Mouse (Mus musculus): ENCODE data around the gene Phrf1. TPM values are rescaled to one million over a fixed set of nuclear protein-coding genes. Genes with fewer than 3 reads are reported as not detected.

Gene Phrf1
- polyA plus RNA-seq, 1 experiment from 2014 or later = 50.2 TPM

DNA sequence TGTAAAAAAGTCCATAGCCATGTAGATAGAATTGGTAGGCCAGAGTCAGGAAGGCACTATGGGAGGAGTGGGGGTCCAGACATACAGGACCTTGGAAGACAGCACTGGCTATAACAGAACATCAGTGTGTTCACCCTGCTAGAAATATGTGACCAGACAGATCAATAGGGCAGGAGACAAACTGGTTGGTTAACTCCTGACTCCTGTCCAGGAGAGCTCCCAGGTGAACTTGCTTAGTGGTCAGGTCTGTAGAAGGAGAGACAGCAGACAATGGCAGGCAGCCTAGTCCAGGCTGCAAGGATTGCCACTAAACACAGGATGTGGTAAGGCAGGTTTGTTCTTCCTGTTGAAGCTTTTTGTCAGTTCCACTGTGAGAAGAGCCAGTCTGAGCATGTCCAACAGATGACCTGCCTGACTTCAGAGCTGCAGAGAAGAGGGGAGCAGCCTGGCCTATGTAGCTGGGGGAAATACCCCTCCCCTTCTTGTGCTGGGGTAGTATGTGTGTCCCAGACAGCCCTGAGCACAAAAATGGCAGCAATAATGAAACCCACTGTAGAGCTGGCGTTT lies 74.2 kb downstream of the Phrf1 start:
- WGBS (ENCODE audit: insufficient replicate concordance) = 86% methylated on average over 1 of the region's 1 CpGs
- Histone ChIP-seq H3K4me3 (ENCODE audit: low read depth, low read length) (no peak overlapping the region), H3K9ac (ENCODE audit: low read depth, low read length) (no peak overlapping the region), H3K4me1 (ENCODE audit: control insufficient read depth, insufficient read depth, low read length) (no peaks in the 10 kb centered on the region), H3K27me3 (ENCODE audit: control insufficient read depth, insufficient read depth, low read length) (no peaks in the 10 kb centered on the region), H3K9me3 (replicated peaks; ENCODE audit: control insufficient read depth, low read length) (no peaks in the 10 kb centered on the region), H3K27ac (ENCODE audit: low read depth, low read length) (no peak overlapping the region), H3K4me2 (no peak overlapping the region), H3K36me3 (ENCODE audit: control insufficient read depth, insufficient read depth, low read length) (peaks cover 22% of the 10 kb centered on the region; the same call in 1 of the 2 replicates)
- ATAC-seq (replicated peaks; ENCODE audit: insufficient number of reproducible peaks, low FRiP score, low TSS enrichment) = no peak

DNA sequence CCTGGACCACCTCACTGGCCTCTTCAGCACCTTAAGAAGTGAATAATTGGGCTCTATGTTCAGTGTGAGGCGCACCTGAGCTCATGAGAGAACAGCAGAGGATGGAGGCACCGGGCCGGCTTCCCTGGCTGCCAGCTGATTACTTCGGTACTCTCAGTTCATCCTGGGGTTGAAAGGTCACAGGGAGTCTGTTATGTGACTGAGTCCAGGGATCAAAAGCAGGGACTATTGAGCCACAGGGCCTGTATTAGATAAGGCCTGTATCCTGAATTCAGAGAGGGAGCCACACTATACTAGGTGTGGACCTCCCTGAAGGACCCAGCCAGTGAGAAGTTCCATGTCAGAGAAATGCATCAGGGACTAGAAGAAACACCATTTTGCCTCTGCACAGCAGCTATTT lies 76.0 kb downstream of the Phrf1 start:
- whole genome bisulfite sequencing (ENCODE audit: insufficient replicate concordance) = 87% methylated on average over 4 of the region's 4 CpGs
- H3K36me3 ChIP-seq (ENCODE audit: control insufficient read depth, insufficient read depth, low read length) = peaks cover 24% of the 10 kb centered on the region; the same call in 1 of the 2 replicates
- no peak for ATAC-seq (replicated peaks; ENCODE audit: insufficient number of reproducible peaks, low FRiP score, low TSS enrichment)

More for the DNA sequence above, 76.0 kb downstream of the Phrf1 start:
- H3K9ac ChIP-seq (ENCODE audit: low read depth, low read length) = no peak overlapping the region
- H3K27me3 ChIP-seq (ENCODE audit: control insufficient read depth, insufficient read depth, low read length) = no peaks in the 10 kb centered on the region
- H3K4me3 ChIP-seq (ENCODE audit: low read depth, low read length) = no peak overlapping the region
- H3K27ac ChIP-seq (ENCODE audit: low read depth, low read length) = no peak overlapping the region
- H3K9me3 ChIP-seq (replicated peaks; ENCODE audit: control insufficient read depth, low read length) = no peaks in the 10 kb centered on the region
- no peak overlapping the region for H3K4me2 ChIP-seq
- H3K4me1 ChIP-seq (ENCODE audit: control insufficient read depth, insufficient read depth, low read length) = no peaks in the 10 kb centered on the region

MicroRNAs within 50 kb of the gene (microRNA counts, 519-probe panel; counts per million panel counts)
- microRNA mmu-miR-210 = 5,928 counts per million, percentile 71 among the panel's probes with 10 or more counts

Small RNA genes lying within 50 kb of the gene (microRNA-seq; reads per million reads assigned to microRNA genes)
- 1,356 reads per million, percentile 86 among the genes with 10 or more reads in this experiment for gene Mir210 (ENCODE audit: borderline number of aligned reads)

Other genes starting within 250 kb of the Phrf1 start
- 32.5 and 36.2 TPM in 2 replicates for gene Ifitm3, start 218.0 kb upstream of the Phrf1 start, polyA plus RNA-seq (2014; fragmentation: Nextera tagmentation; extraction: Ambion mirVana)
- gene Ifitm6, start 210.9 kb upstream of the Phrf1 start, polyA plus RNA-seq (2014; fragmentation: Nextera tagmentation; extraction: Ambion mirVana) = 0.26 TPM in 1 of 2 replicates, not detected in the other
- not detected in 2 replicates for gene Gm17387, start 199.7 kb upstream of the Phrf1 start, polyA plus RNA-seq (2014; fragmentation: Nextera tagmentation; extraction: Ambion mirVana)
- gene B4galnt4, start 167.7 kb upstream of the Phrf1 start, polyA plus RNA-seq (2014; fragmentation: Nextera tagmentation; extraction: Ambion mirVana) = 1.4 and 2.6 TPM in 2 replicates
- gene Pkp3, start 150.6 kb upstream of the Phrf1 start, polyA plus RNA-seq (2014; fragmentation: Nextera tagmentation; extraction: Ambion mirVana) = 0.67 and 0.68 TPM in 2 replicates
- gene Sigirr, start 128.2 kb upstream of the Phrf1 start, polyA plus RNA-seq (2014; fragmentation: Nextera tagmentation; extraction: Ambion mirVana) = 2.3 and 3.0 TPM in 2 replicates
- gene Ano9, start 111.0 kb upstream of the Phrf1 start, polyA plus RNA-seq (2014; fragmentation: Nextera tagmentation; extraction: Ambion mirVana) = 0.31 TPM in 1 of 2 replicates, not detected in the other
- 65.0 and 71.2 TPM in 2 replicates for gene Ptdss2, start 106.4 kb upstream of the Phrf1 start, polyA plus RNA-seq (2014; fragmentation: Nextera tagmentation; extraction: Ambion mirVana)
- gene Rnh1, start 55.9 kb upstream of the Phrf1 start, polyA plus RNA-seq (2014; fragmentation: Nextera tagmentation; extraction: Ambion mirVana) = 95.3 and 103 TPM in 2 replicates
- 73.1 and 80.9 TPM in 2 replicates for gene Hras, start 34.8 kb upstream of the Phrf1 start, polyA plus RNA-seq (2014; fragmentation: Nextera tagmentation; extraction: Ambion mirVana)
- 1.6 TPM in 2 replicates for gene Lrrc56, start 34.6 kb upstream of the Phrf1 start, polyA plus RNA-seq (2014; fragmentation: Nextera tagmentation; extraction: Ambion mirVana)
- gene Lmntd2, start 14.7 kb upstream of the Phrf1 start, polyA plus RNA-seq (2014; fragmentation: Nextera tagmentation; extraction: Ambion mirVana) = 0.46 and 0.99 TPM in 2 replicates
- gene Rassf7, start 12.9 kb upstream of the Phrf1 start, polyA plus RNA-seq (2014; fragmentation: Nextera tagmentation; extraction: Ambion mirVana) = 14.3 and 17.5 TPM in 2 replicates
- gene Irf7, start 37.7 kb downstream of the Phrf1 start, polyA plus RNA-seq (2014; fragmentation: Nextera tagmentation; extraction: Ambion mirVana) = 0.99 and 1.2 TPM in 2 replicates
- gene Cdhr5, start 48.0 kb downstream of the Phrf1 start, polyA plus RNA-seq (2014; fragmentation: Nextera tagmentation; extraction: Ambion mirVana) = not detected in 2 replicates
- 2.2 and 3.0 TPM in 2 replicates for gene Sct, start 50.3 kb downstream of the Phrf1 start, polyA plus RNA-seq (2014; fragmentation: Nextera tagmentation; extraction: Ambion mirVana)
- gene Drd4, start 63.2 kb downstream of the Phrf1 start, polyA plus RNA-seq (2014; fragmentation: Nextera tagmentation; extraction: Ambion mirVana) = 0.10 and 0.17 TPM in 2 replicates
- gene Deaf1, start 98.9 kb downstream of the Phrf1 start, polyA plus RNA-seq (2014; fragmentation: Nextera tagmentation; extraction: Ambion mirVana) = 40.2 and 42.5 TPM in 2 replicates
- gene Tmem80, start 99.0 kb downstream of the Phrf1 start, polyA plus RNA-seq (2014; fragmentation: Nextera tagmentation; extraction: Ambion mirVana) = 17.9 and 23.6 TPM in 2 replicates
- gene Eps8l2, start 110.1 kb downstream of the Phrf1 start, polyA plus RNA-seq (2014; fragmentation: Nextera tagmentation; extraction: Ambion mirVana) = 0.51 and 0.82 TPM in 2 replicates
- gene Taldo1, start 163.4 kb downstream of the Phrf1 start, polyA plus RNA-seq (2014; fragmentation: Nextera tagmentation; extraction: Ambion mirVana) = 288 and 291 TPM in 2 replicates
- gene Gatd1, start 185.4 kb downstream of the Phrf1 start, polyA plus RNA-seq (2014; fragmentation: Nextera tagmentation; extraction: Ambion mirVana) = 29.3 and 32.2 TPM in 2 replicates
- gene Cend1, start 200.7 kb downstream of the Phrf1 start, polyA plus RNA-seq (2014; fragmentation: Nextera tagmentation; extraction: Ambion mirVana) = 7.4 and 9.3 TPM in 2 replicates
- 19.4 and 19.7 TPM in 2 replicates for gene Slc25a22, start 209.1 kb downstream of the Phrf1 start, polyA plus RNA-seq (2014; fragmentation: Nextera tagmentation; extraction: Ambion mirVana)
- 9.5 and 9.6 TPM in 2 replicates for gene Pidd1, start 215.2 kb downstream of the Phrf1 start, polyA plus RNA-seq (2014; fragmentation: Nextera tagmentation; extraction: Ambion mirVana)
- gene Rplp2, start 218.6 kb downstream of the Phrf1 start, polyA plus RNA-seq (2014; fragmentation: Nextera tagmentation; extraction: Ambion mirVana) = 873 and 1,016 TPM in 2 replicates
- gene Pnpla2, start 226.4 kb downstream of the Phrf1 start, polyA plus RNA-seq (2014; fragmentation: Nextera tagmentation; extraction: Ambion mirVana) = 28.7 and 35.3 TPM in 2 replicates
- 11.5 and 14.3 TPM in 2 replicates for gene Cracr2b, start 232.3 kb downstream of the Phrf1 start, polyA plus RNA-seq (2014; fragmentation: Nextera tagmentation; extraction: Ambion mirVana)
- gene Cd151, start 238.6 kb downstream of the Phrf1 start, polyA plus RNA-seq (2014; fragmentation: Nextera tagmentation; extraction: Ambion mirVana) = 61.3 and 101 TPM in 2 replicates
- gene Polr2l, start 246.3 kb downstream of the Phrf1 start, polyA plus RNA-seq (2014; fragmentation: Nextera tagmentation; extraction: Ambion mirVana) = 71.5 and 72.9 TPM in 2 replicates
- gene Tspan4, start 246.5 kb downstream of the Phrf1 start, polyA plus RNA-seq (2014; fragmentation: Nextera tagmentation; extraction: Ambion mirVana) = 58.9 and 69.1 TPM in 2 replicates

Measured in heart, embryonic 11.5 days (tissue).